Mouse (Mus musculus) stomach, postnatal 0 days (tissue): ENCODE data around the gene Rspo1. TPM values are rescaled to one million over a fixed set of nuclear protein-coding genes. Genes with fewer than 3 reads are reported as not detected.

Source experiments
- ATAC-seq: fragments of 200-750 bp; cut with Nextera tagmentation; 2 replicates; pipeline ENCODE4 v1.8.0; 2017; ENCODE audit not compliant: low FRiP score, low TSS enrichment
- DNase-seq: peaks from one replicate; pipeline ENCODE4 v3.0.0-alpha.2; 2016; ENCODE audit warnings: low spot score
- H3K27ac ChIP-seq: fragments of 300-500 bp; sonication (generic); replicated peaks from 2 replicates; pipeline ENCODE4 v1.5.1; 2014; ENCODE audit warnings: mild to moderate bottlenecking, control low read depth
- H3K27me3 ChIP-seq: fragments of 300-500 bp; sonication (generic); 2 replicates; pipeline ENCODE4 v1.6.1; 2014; ENCODE audit warnings: low read length; ENCODE audit not compliant: control insufficient read depth, insufficient read depth
- H3K36me3 ChIP-seq: fragments of 300-500 bp; sonication (generic); 2 replicates; pipeline ENCODE4 v1.6.1; 2014; ENCODE audit warnings: low read length, mixed read lengths; ENCODE audit not compliant: control insufficient read depth, insufficient read depth
- H3K4me1 ChIP-seq: fragments of 300-500 bp; sonication (generic); replicated peaks from 2 replicates; pipeline ENCODE4 v1.6.1; 2014; ENCODE audit warnings: antibody characterized with exemption; ENCODE audit not compliant: control insufficient read depth, insufficient read depth
- H3K4me2 ChIP-seq: fragments of 300-500 bp; sonication (generic); replicated peaks from 2 replicates; pipeline ENCODE4 v1.6.1; 2014; ENCODE audit warnings: low read depth, mild to moderate bottlenecking, control low read depth, moderate library complexity
- H3K4me3 ChIP-seq: fragments of 300-500 bp; sonication (generic); 2 replicates; pipeline ENCODE4 v1.5.1; 2014; ENCODE audit warnings: low read depth, low read length, control low read depth
- H3K9ac ChIP-seq: fragments of 300-500 bp; sonication (generic); 2 replicates; pipeline ENCODE4 v1.6.1; 2014; ENCODE audit warnings: mild to moderate bottlenecking, low read length, control low read depth, mixed read lengths
- H3K9me3 ChIP-seq: fragments of 300-500 bp; sonication (generic); 2 replicates; pipeline ENCODE4 v1.6.1; 2016; ENCODE audit warnings: low read length; ENCODE audit not compliant: control insufficient read depth
- CTCF ChIP-seq: IDR thresholded peaks from 2 replicates; pipeline ENCODE4 v1.5.1; 2016; ENCODE audit warnings: antibody characterized with exemption, low read depth, mild to moderate bottlenecking, moderate library complexity
- EP300 ChIP-seq: optimal IDR thresholded peaks from 2 replicates; pipeline ENCODE3; 2016; ENCODE audit warnings: antibody characterized with exemption
- WGBS: fragments of 180-500 bp; shearing (Covaris S2); extraction: QIAGEN DNeasy Blood & Tissue Kit; methylation state at CpG from one replicate; pipeline ENCODE4 v1.1.7; 2014; 5-methylcytosine and 5-hydroxymethylcytosine counted together
- polyA plus RNA-seq: library from polyadenylated mRNA; unstranded; fragments of >200 nt; fragmentation: Nextera tagmentation; extraction: Ambion mirVana; gene quantifications from 2 replicates; pipeline ENCODE4 v1.2.1, GENCODE M21; 2015

The Rspo1 gene
- polyA plus RNA-seq, 1 experiment from 2014 or later: 6.3 TPM

DNA sequence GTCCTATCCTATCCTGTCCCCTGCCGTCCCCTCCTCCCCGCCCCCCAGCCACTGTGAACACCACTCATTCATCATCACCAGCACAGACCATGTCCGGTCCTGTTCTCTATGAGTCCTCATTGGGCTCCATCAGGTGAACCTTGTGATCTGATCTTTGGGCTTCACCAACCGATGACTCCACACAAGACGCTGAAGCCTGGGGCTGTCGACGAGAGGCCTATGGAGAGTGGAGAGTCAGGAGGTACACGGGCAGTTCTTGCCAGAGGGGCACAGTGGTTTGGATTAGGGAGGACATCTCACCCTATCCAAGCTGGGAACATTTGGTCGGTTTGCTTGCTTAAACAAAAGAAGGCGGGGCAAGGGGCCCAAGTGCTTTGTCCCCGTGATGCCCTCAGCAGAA lies 16.0 kb upstream of the Rspo1 start:
- WGBS: 61% methylated on average over 11 of the region's 11 CpGs
- H3K27ac ChIP-seq: no peak overlapping the region
- TF ChIP-seq CTCF (no peak), EP300 (no peak)
- no peaks in the 10 kb centered on the region for H3K36me3 ChIP-seq
- H3K9ac ChIP-seq: no peak overlapping the region
- DNase-seq (no peak), ATAC-seq (no peak)
- no peaks in the 10 kb centered on the region for H3K4me1 ChIP-seq
- H3K27me3 ChIP-seq: no peaks in the 10 kb centered on the region
- no peaks in the 10 kb centered on the region for H3K9me3 ChIP-seq
- H3K4me3 ChIP-seq: no peak overlapping the region
- no peak overlapping the region for H3K4me2 ChIP-seq

GRCm38 (mm10) chr4:124970677-124971076 lies 15.6 kb upstream of the Rspo1 start:
- Histone ChIP-seq H3K4me1 (no peaks in the 10 kb centered on the region), H3K4me2 (no peak overlapping the region), H3K36me3 (no peaks in the 10 kb centered on the region), H3K27ac (no peak overlapping the region), H3K27me3 (no peaks in the 10 kb centered on the region), H3K4me3 (no peak overlapping the region), H3K9me3 (no peaks in the 10 kb centered on the region), H3K9ac (no peak overlapping the region)
- 39% methylated on average over 5 of the region's 5 CpGs for WGBS
- DNase-seq: no peak
- TF ChIP-seq CTCF: no peak
- no peak for TF ChIP-seq EP300
- no peak for ATAC-seq

GRCm38 (mm10) chr4:124971094-124971493 lies 15.1 kb upstream of the Rspo1 start:
- Histone ChIP-seq H3K4me1 (no peaks in the 10 kb centered on the region), H3K27ac (no peak overlapping the region)
- ATAC-seq: no peak

DNA sequence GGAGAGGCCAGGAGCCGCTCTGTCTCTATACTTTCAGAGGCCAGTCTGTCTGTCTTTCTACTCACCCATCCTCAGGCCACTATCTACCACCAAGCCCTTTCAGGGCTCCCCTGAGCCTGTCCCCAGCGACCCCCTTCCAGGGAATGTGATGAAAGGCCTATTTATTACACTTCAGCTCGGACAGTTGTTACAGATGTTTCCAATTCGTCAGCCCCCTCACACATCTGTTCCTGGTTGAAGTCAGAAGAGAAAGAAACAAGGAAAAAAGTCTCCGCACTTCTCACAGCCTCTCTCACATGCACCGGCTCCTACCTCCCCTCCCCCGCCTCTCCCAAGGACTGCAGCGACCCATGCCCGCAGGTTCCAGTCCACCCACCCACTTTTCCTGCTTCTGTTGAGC lies 13.9 kb upstream of the Rspo1 start:
- Histone ChIP-seq H3K36me3 (no peaks in the 10 kb centered on the region), H3K4me3 (no peak overlapping the region), H3K4me1 (no peaks in the 10 kb centered on the region), H3K27me3 (no peaks in the 10 kb centered on the region), H3K27ac (no peak overlapping the region), H3K9me3 (no peaks in the 10 kb centered on the region), H3K9ac (no peak overlapping the region), H3K4me2 (no peak overlapping the region)
- TF ChIP-seq EP300: no peak
- no peak for TF ChIP-seq CTCF
- DNase-seq: no peak
- 52% methylated on average over 9 of the region's 9 CpGs for WGBS
- ATAC-seq: no peak

More at GRCm38 (mm10) chr4:124971094-124971493, 15.1 kb upstream of the Rspo1 start:
- no peaks in the 10 kb centered on the region for H3K9me3 ChIP-seq
- TF ChIP-seq CTCF (no peak), EP300 (no peak)
- no peaks in the 10 kb centered on the region for H3K36me3 ChIP-seq
- no peak overlapping the region for H3K4me2 ChIP-seq
- H3K9ac ChIP-seq: no peak overlapping the region
- DNase-seq: no peak
- no peak overlapping the region for H3K4me3 ChIP-seq
- WGBS: 64% methylated on average over 8 of the region's 8 CpGs
- H3K27me3 ChIP-seq: no peaks in the 10 kb centered on the region

GRCm38 (mm10) chr4:124973296-124973695 lies 12.9 kb upstream of the Rspo1 start:
- Histone ChIP-seq H3K4me3 (no peak overlapping the region), H3K9ac (no peak overlapping the region), H3K9me3 (no peaks in the 10 kb centered on the region), H3K4me1 (no peaks in the 10 kb centered on the region), H3K36me3 (no peaks in the 10 kb centered on the region), H3K4me2 (no peak overlapping the region), H3K27ac (no peak overlapping the region), H3K27me3 (no peaks in the 10 kb centered on the region)
- no peak for DNase-seq
- no peak for ATAC-seq
- no peak for TF ChIP-seq EP300
- TF ChIP-seq CTCF: no peak
- 65% methylated on average over 2 of the region's 2 CpGs for WGBS

- no peaks in the 10 kb centered on the region for H3K4me1 ChIP-seq
- H3K9ac ChIP-seq: no peak overlapping the region
- DNase-seq: peak; percentile 72
These were observed 8.0 kb upstream of the Rspo1 start for GRCm38 (mm10) chr4:124978201-124978600.

More at GRCm38 (mm10) chr4:124978201-124978600, 8.0 kb upstream of the Rspo1 start:
- no peak overlapping the region for H3K4me3 ChIP-seq
- no peak overlapping the region for H3K27ac ChIP-seq
- WGBS: 26% methylated on average over 5 of the region's 5 CpGs
- H3K4me2 ChIP-seq: no peak overlapping the region
- H3K9me3 ChIP-seq: no peaks in the 10 kb centered on the region
- no peaks in the 10 kb centered on the region for H3K27me3 ChIP-seq
- TF ChIP-seq CTCF (no peak), EP300 (no peak)
- ATAC-seq: peak; percentile 38; the same call in 1 of the 2 replicates
- H3K36me3 ChIP-seq: no peaks in the 10 kb centered on the region
